Mouse (Mus musculus) CH12.LX (cell line): ENCODE measurements at regions not wholly inside any gene's neighbourhood (a gene's known extent, or its start where the extent isn't known, plus 50 kb on each side); places are given as distances from the start of the nearest gene placed in this dataset.

Experiments used
- DNase-seq: peaks from one replicate; pipeline ENCODE4 v3.0.0-alpha.2; 2013; ENCODE audit errors: extremely low read depth
- H3K27ac ChIP-seq: 2 replicates; pipeline ENCODE4 v1.5.1; 2012; ENCODE audit warnings: low read depth, mild to moderate bottlenecking, control low read depth, moderate library complexity; ENCODE audit not compliant: insufficient read depth
- H3K27me3 ChIP-seq: replicated peaks from 2 replicates; pipeline ENCODE3; 2012; ENCODE audit warnings: inconsistent platforms
- H3K36me3 ChIP-seq, 2 experiments: replicated peaks in 1 of 2; 2 replicates each; pipeline versions ENCODE3 to v1.6.1; 2012; ENCODE audit warnings: inconsistent platforms in 1 of 2, low read length in 1 of 2, mild to moderate bottlenecking in 1 of 2, mixed read lengths in 1 of 2, moderate library complexity in 1 of 2; ENCODE audit not compliant: control insufficient read depth in 1 of 2, insufficient read depth in 1 of 2
- H3K4me1 ChIP-seq, 2 experiments: 2 replicates each; pipeline ENCODE4 v1.6.1; 2012; ENCODE audit warnings: inconsistent platforms in 1 of 2, moderate library complexity in 1 of 2; ENCODE audit not compliant: insufficient read depth in 2 of 2, control insufficient read depth in 1 of 2
- H3K4me2 ChIP-seq: 2 replicates; pipeline ENCODE4 v1.6.1; 2012; ENCODE audit warnings: low read depth, mild to moderate bottlenecking, control low read depth; ENCODE audit not compliant: poor library complexity, insufficient read depth, severe bottlenecking
- H3K4me3 ChIP-seq, 3 experiments: fragments of 150-350 bp in 1 of 3; sonication (generic) in 1 of 3; replicated peaks in 1 of 3; 2 replicates each; pipeline versions ENCODE3 to v1.5.1; 2011 to 2012; ENCODE audit warnings: low read depth in 2 of 3, low read length in 2 of 3, mild to moderate bottlenecking in 2 of 3, moderate library complexity in 2 of 3, control low read depth in 1 of 3, improper control_type of control experiment in 1 of 3, inconsistent platforms in 1 of 3, mixed read lengths in 1 of 3; ENCODE audit not compliant: poor library complexity in 1 of 3
- H3K79me2 ChIP-seq: replicated peaks from 2 replicates; pipeline ENCODE4 v1.6.1; 2012; ENCODE audit warnings: mild to moderate bottlenecking, moderate library complexity; ENCODE audit not compliant: control insufficient read depth, poor library complexity, insufficient read depth, severe bottlenecking; ENCODE audit errors: extremely low read depth
- H3K9ac ChIP-seq: 2 replicates; pipeline ENCODE4 v1.6.1; 2012; ENCODE audit warnings: low read depth, mild to moderate bottlenecking, control low read depth, moderate library complexity; ENCODE audit not compliant: insufficient read depth
- H3K9me3 ChIP-seq: replicated peaks from 2 replicates; pipeline ENCODE3; 2012; ENCODE audit warnings: low read length, inconsistent platforms, mixed read lengths
- CHD1 ChIP-seq: IDR thresholded peaks from 2 replicates; pipeline ENCODE4 v1.6.1; 2012; ENCODE audit warnings: low read depth, low read length, improper control_type of control experiment, inconsistent platforms
- EP300 ChIP-seq: IDR thresholded peaks from 2 replicates; pipeline ENCODE4 v1.6.1; 2011; ENCODE audit warnings: low read length, improper control_type of control experiment
- KAT2A ChIP-seq: IDR thresholded peaks from 2 replicates; pipeline ENCODE4 v1.6.1; 2012; ENCODE audit warnings: low read length, improper control_type of control experiment, inconsistent platforms; ENCODE audit not compliant: insufficient replicate concordance
- MAFK ChIP-seq: IDR thresholded peaks from 2 replicates; pipeline ENCODE4 v1.6.1; 2011; ENCODE audit warnings: low read length, improper control_type of control experiment; ENCODE audit not compliant: insufficient replicate concordance
- MEF2A ChIP-seq: IDR thresholded peaks from 2 replicates; pipeline ENCODE4 v1.6.1; 2014; ENCODE audit warnings: low read depth, mild to moderate bottlenecking, inconsistent platforms, low read length, improper control_type of control experiment, borderline replicate concordance
- MXI1 ChIP-seq: IDR thresholded peaks from 2 replicates; pipeline ENCODE4 v1.6.1; 2011; ENCODE audit warnings: mild to moderate bottlenecking, low read depth, low read length, improper control_type of control experiment
- MYC ChIP-seq: IDR thresholded peaks from 2 replicates; pipeline ENCODE4 v1.6.1; 2011; ENCODE audit warnings: low read depth, mild to moderate bottlenecking, improper control_type of control experiment, low read length
- PAX5 ChIP-seq: IDR thresholded peaks from 2 replicates; pipeline ENCODE4 v1.6.1; 2012; ENCODE audit warnings: low read length, inconsistent platforms, mixed read lengths
- RAD21 ChIP-seq: IDR thresholded peaks from 2 replicates; pipeline ENCODE4 v1.6.1; 2011; ENCODE audit warnings: low read depth, mild to moderate bottlenecking, low read length, improper control_type of control experiment, moderate library complexity
- TBP ChIP-seq: conservative IDR thresholded peaks from 2 replicates; pipeline ENCODE4 v1.6.1; 2011; ENCODE audit warnings: low read depth, low read length, improper control_type of control experiment
- UBTF ChIP-seq: IDR thresholded peaks from 2 replicates; pipeline ENCODE4 v1.6.1; 2012; ENCODE audit warnings: low read depth, mild to moderate bottlenecking, inconsistent platforms, low read length, improper control_type of control experiment, moderate library complexity
- ZC3H11A ChIP-seq: IDR thresholded peaks from 2 replicates; pipeline ENCODE4 v1.6.1; 2012; ENCODE audit warnings: low read depth, mild to moderate bottlenecking, inconsistent platforms, low read length, improper control_type of control experiment
- ZKSCAN1 ChIP-seq: IDR thresholded peaks from 2 replicates; pipeline ENCODE4 v1.6.1; 2012; ENCODE audit warnings: low read depth, inconsistent platforms, low read length, improper control_type of control experiment, borderline replicate concordance
- dilution Hi-C: fragments of 300-500 bp; cut with MboI; formaldehyde crosslinking; loops from 2 replicates; pipeline ENCODE4 v1.14.3; 2020; ENCODE audit warnings: low sequenced_read_pairs; ENCODE audit not compliant: extremely low pct_unique_long_range_greater_than_20kb, extremely low pct_ligation_motif_present
- in situ Hi-C: fragments of 300-500 bp; cut with MboI; formaldehyde crosslinking; loops from 3 replicates; pipeline ENCODE4 v1.14.3; 2019; ENCODE audit warnings: low sequenced_read_pairs, low pct_ligation_motif_present, low pct_unique_long_range_greater_than_20kb, mixed read lengths

DNA sequence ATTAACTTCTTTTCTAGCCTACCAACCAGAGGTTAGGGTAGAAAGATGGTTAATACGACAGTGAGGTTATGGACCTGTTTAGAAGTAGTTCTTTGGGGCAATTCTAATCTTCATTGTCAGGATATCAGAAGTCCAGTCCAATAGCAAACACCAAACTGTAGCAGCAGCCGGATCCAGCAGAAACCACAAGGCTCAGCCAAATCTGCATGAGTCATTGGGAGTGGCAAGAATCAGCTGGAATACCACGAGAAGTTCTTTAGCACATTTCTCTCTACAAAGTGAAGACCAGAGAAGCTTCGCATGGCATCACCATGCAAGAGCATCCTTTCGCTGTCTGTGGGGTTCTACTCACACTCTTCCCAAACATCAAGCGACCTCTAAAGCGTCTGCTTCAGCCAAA, 61.9 kb upstream of the Ssr3 start:
- Histone ChIP-seq H3K9ac (no peak overlapping the region), H3K4me2 (no peak overlapping the region), H3K27ac (no peak overlapping the region), H3K9me3 (peaks cover 3% of the 10 kb centered on the region), H3K4me3 (no peak overlapping the region), H3K27me3 (no peaks in the 10 kb centered on the region), H3K36me3 (no peaks in the 10 kb centered on the region), H3K79me2 (no peaks in the 10 kb centered on the region), H3K4me1 (no peaks in the 10 kb centered on the region)
- dilution Hi-C loops, result no loop called here
- in situ Hi-C loops, result no loop called here
- DNase-seq, result no peak
- no peak for TF ChIP-seq PAX5
- no peak for TF ChIP-seq ZKSCAN1

DNA sequence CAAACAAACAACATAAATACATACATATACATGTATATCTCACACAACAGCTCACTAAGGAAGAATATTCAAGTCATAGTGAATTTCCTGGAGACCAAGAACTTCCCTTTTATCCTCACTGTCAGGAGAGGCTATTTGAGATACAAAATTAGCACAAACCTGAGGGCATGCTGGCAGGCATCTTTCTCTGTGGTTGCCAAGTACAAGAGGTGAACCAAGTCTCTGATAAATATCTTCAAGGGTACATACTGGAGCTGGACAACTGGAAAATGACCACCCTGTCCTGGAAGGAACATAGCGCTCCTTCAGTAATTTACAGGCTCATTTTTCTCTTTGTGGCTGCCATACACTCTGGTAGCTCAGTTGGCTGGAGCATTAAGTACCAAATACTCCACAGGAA, 56.8 kb upstream of the Ssr3 start:
- H3K9ac ChIP-seq, result no peak overlapping the region
- no peaks in the 10 kb centered on the region for H3K4me1 ChIP-seq
- DNase-seq, result no peak
- H3K27me3 ChIP-seq, result no peaks in the 10 kb centered on the region
- H3K9me3 ChIP-seq, result no peaks in the 10 kb centered on the region
- dilution Hi-C loops (no loop called here), in situ Hi-C loops (no loop called here)
- no peaks in the 10 kb centered on the region for H3K36me3 ChIP-seq
- TF ChIP-seq MYC (no peak), MXI1 (no peak), EP300 (no peak), TBP (no peak), ZC3H11A (no peak), ZKSCAN1 (no peak)
- no peak overlapping the region for H3K27ac ChIP-seq
- no peak overlapping the region for H3K4me2 ChIP-seq
- no peak overlapping the region for H3K4me3 ChIP-seq
- H3K79me2 ChIP-seq, result no peaks in the 10 kb centered on the region

DNA sequence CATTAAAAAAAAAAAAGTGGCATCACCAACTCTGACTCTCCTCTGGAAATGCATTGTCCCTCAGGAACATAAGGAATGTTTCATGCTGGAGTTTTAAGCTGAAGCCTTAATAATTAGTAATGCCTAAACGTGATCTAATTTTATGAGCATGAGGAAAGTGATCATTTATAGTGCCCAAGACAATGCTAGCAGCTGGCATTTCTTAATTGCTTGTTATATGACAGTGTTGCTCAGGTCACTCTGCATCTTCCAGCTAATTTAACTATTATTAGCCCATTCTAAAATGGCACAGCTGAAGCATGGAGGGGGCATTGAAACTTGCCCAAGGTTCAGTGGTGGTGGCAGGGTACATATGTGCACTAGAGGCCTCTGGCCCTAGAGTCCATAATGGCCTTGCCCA, 51.3 kb upstream of the Ssr3 start:
- H3K36me3 ChIP-seq, result no peaks in the 10 kb centered on the region
- no peak overlapping the region for H3K4me3 ChIP-seq
- H3K9me3 ChIP-seq, result no peaks in the 10 kb centered on the region
- H3K4me1 ChIP-seq, result peaks cover 3 to 24% of the 10 kb centered on the region in 2 experiments
- H3K79me2 ChIP-seq, result no peaks in the 10 kb centered on the region
- DNase-seq, result no peak
- TF ChIP-seq UBTF (no peak), MEF2A (no peak), CHD1 (no peak), MAFK (no peak), RAD21 (no peak), KAT2A (no peak), ZC3H11A (no peak)
- no peak overlapping the region for H3K4me2 ChIP-seq
- H3K27ac ChIP-seq, result no peak overlapping the region
- no peaks in the 10 kb centered on the region for H3K27me3 ChIP-seq
- H3K9ac ChIP-seq, result no peak overlapping the region
- in situ Hi-C loops (no loop called here), dilution Hi-C loops (no loop called here)
